Mouse (Mus musculus) ES-Bruce4 (cell line): ENCODE data around the gene Apod.

Experiments
- CTCF ChIP-seq: IDR thresholded peaks from one replicate; pipeline ENCODE4 v1.8.1; 2011; ENCODE audit warnings: low read depth, low read length
- EP300 ChIP-seq: IDR thresholded peaks from 2 replicates; pipeline ENCODE4 v1.6.1; 2011; ENCODE audit warnings: low read depth, low read length; ENCODE audit not compliant: insufficient read depth
- POLR2A ChIP-seq: IDR thresholded peaks from one replicate; pipeline ENCODE4 v1.8.1; 2011; ENCODE audit warnings: low read length; ENCODE audit not compliant: insufficient read depth

- TF ChIP-seq CTCF = no peak
- no peak for TF ChIP-seq EP300
- no peak for TF ChIP-seq POLR2A
Measured at GRCm38 (mm10) chr16:31300883-31301532, 13.6 kb downstream of the Apod start.
